Mouse (Mus musculus) hindbrain, embryonic 11.5 days (tissue): ENCODE data around the gene Gm20388. TPM values are rescaled to one million over a fixed set of nuclear protein-coding genes. Genes with fewer than 3 reads are reported as not detected.

Source experiments
- ATAC-seq: fragments of 200-750 bp; cut with Nextera tagmentation; 2 replicates; pipeline ENCODE4 v1.8.0; 2017; ENCODE audit warnings: mild to moderate bottlenecking, moderate TSS enrichment, moderate library complexity; ENCODE audit not compliant: low FRiP score
- DNase-seq: peaks from one replicate; pipeline ENCODE4 v3.0.0-alpha.2; 2015; ENCODE audit warnings: low spot score
- H3K27ac ChIP-seq: fragments of 300-500 bp; sonication (generic); 2 replicates; pipeline ENCODE4 v1.5.1; 2014; ENCODE audit warnings: mild to moderate bottlenecking, low read depth, low read length
- H3K27me3 ChIP-seq: fragments of 300-500 bp; sonication (generic); 2 replicates; pipeline ENCODE4 v1.6.1; 2014; ENCODE audit warnings: mild to moderate bottlenecking, low read length, moderate library complexity, mixed read lengths; ENCODE audit not compliant: control insufficient read depth, insufficient read depth
- H3K36me3 ChIP-seq: fragments of 300-500 bp; sonication (generic); 2 replicates; pipeline ENCODE4 v1.6.1; 2014; ENCODE audit warnings: mild to moderate bottlenecking, low read length, moderate library complexity, mixed read lengths; ENCODE audit not compliant: control insufficient read depth, insufficient read depth
- H3K4me1 ChIP-seq: fragments of 300-500 bp; sonication (generic); replicated peaks from 2 replicates; pipeline ENCODE4 v1.6.1; 2014; ENCODE audit warnings: low read length, mixed read lengths; ENCODE audit not compliant: control insufficient read depth, insufficient read depth
- H3K4me2 ChIP-seq: fragments of 300-500 bp; sonication (generic); replicated peaks from 2 replicates; pipeline ENCODE4 v1.6.1; 2014; ENCODE audit warnings: mild to moderate bottlenecking, low read depth, low read length
- H3K4me3 ChIP-seq: fragments of 300-500 bp; sonication (generic); 2 replicates; pipeline ENCODE4 v1.5.1; 2014; ENCODE audit warnings: low read depth, low read length
- H3K9ac ChIP-seq: fragments of 300-500 bp; sonication (generic); 2 replicates; pipeline ENCODE4 v1.6.1; 2014; ENCODE audit warnings: low read depth, low read length
- H3K9me3 ChIP-seq: fragments of 300-500 bp; sonication (generic); 2 replicates; pipeline ENCODE4 v1.6.1; 2016; ENCODE audit warnings: low read length; ENCODE audit not compliant: control insufficient read depth
- WGBS: fragments of 180-500 bp; shearing (Covaris S2); extraction: QIAGEN DNeasy Blood & Tissue Kit; methylation state at CpG from one replicate; pipeline ENCODE4 v1.1.7; 2014; 5-methylcytosine and 5-hydroxymethylcytosine counted together
- polyA plus RNA-seq: library from polyadenylated mRNA; unstranded; fragments of >200 nt; fragmentation: Nextera tagmentation; extraction: Ambion mirVana; gene quantifications from 2 replicates; pipeline ENCODE4 v1.2.1, GENCODE M21; 2014

Gene Gm20388
- polyA plus RNA-seq, 1 experiment from 2014 or later = 11.8 TPM

- H3K9me3 ChIP-seq = no peaks in the 10 kb centered on the region
- H3K9ac ChIP-seq = no peak overlapping the region
- 34% methylated on average over 20 of the region's 21 CpGs for WGBS
- no peak; the same call in 1 of the 2 replicates for ATAC-seq
- H3K27me3 ChIP-seq = peaks cover 3% of the 10 kb centered on the region; the same call in 1 of the 2 replicates
- H3K36me3 ChIP-seq = no peaks in the 10 kb centered on the region
- H3K4me1 ChIP-seq = peaks cover 54% of the 10 kb centered on the region
- DNase-seq = peak; percentile 80
- H3K27ac ChIP-seq = peak overlapping the region; percentile 27
- no peak overlapping the region for H3K4me3 ChIP-seq
- H3K4me2 ChIP-seq = no peak overlapping the region
Observed at GRCm38 (mm10) chr8:120288122-120288908, 377.7 kb downstream of the Gm20388 start.

DNA sequence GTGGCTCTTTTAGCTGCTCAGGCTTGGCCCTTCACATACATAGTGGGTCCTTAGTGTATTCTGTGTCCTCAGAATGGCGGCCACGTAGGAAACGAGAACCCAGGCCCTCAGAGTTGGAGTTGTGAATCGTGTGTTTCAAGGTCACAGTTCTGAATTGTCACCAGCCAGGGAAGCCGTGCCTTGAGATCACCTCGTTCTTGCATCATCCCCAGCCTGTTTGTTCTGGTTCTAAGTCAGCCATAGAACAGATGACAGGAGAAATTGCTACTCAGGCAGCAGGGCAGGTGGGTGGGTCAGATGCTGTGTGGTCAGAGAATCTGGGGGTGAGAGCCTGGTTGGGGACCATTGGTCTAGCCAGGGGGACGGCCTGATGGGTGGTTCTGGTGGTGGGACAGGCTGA, 378.6 kb downstream of the Gm20388 start:
- no peaks in the 10 kb centered on the region for H3K9me3 ChIP-seq
- H3K27ac ChIP-seq = peak overlapping the region; percentile 27
- 81% methylated on average over 7 of the region's 7 CpGs for WGBS
- no peak for ATAC-seq
- no peak overlapping the region for H3K4me3 ChIP-seq
- H3K36me3 ChIP-seq = no peaks in the 10 kb centered on the region
- H3K4me1 ChIP-seq = peaks cover 62% of the 10 kb centered on the region
- H3K9ac ChIP-seq = no peak overlapping the region
- H3K4me2 ChIP-seq = no peak overlapping the region
- DNase-seq = no peak
- peaks cover 3% of the 10 kb centered on the region; the same call in 1 of the 2 replicates for H3K27me3 ChIP-seq

- Histone ChIP-seq H3K4me1 (peaks cover 61% of the 10 kb centered on the region), H3K4me2 (no peak overlapping the region), H3K9ac (no peak overlapping the region), H3K9me3 (no peaks in the 10 kb centered on the region), H3K36me3 (no peaks in the 10 kb centered on the region), H3K27me3 (no peaks in the 10 kb centered on the region; the same call in 1 of the 2 replicates), H3K27ac (peak overlapping the region; percentile 27), H3K4me3 (no peak overlapping the region)
- ATAC-seq = peak; percentile 25; the same call in 1 of the 2 replicates
- WGBS = 39% methylated on average over 10 of the region's 10 CpGs
- DNase-seq = no peak
Observed at GRCm38 (mm10) chr8:120289698-120290181, 379.1 kb downstream of the Gm20388 start.

DNA sequence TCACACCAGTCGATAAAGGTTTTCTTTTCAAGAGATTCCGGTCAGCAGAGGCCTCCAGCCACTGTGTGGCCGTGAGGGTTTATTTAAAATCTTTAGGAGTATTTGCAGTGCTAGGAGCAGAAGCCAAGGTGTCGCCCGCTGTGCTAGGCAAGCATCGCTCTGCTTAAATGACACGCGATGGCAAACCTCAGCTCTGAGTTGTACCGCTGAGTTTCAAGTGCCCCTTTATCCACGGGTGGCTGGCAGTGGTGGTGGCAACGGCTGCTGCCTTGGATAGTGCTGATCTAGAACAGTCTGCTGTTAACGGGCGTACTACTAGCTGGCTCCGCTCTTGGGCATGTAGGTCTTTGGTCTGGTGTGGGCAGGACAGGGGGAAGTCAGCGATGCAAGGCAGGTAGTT, 380.0 kb downstream of the Gm20388 start:
- Histone ChIP-seq H3K9me3 (no peaks in the 10 kb centered on the region), H3K4me1 (peaks cover 62% of the 10 kb centered on the region), H3K4me3 (no peak overlapping the region), H3K27ac (no peak overlapping the region), H3K9ac (no peak overlapping the region), H3K27me3 (no peaks in the 10 kb centered on the region), H3K36me3 (no peaks in the 10 kb centered on the region), H3K4me2 (no peak overlapping the region)
- DNase-seq (no peak), ATAC-seq (no peak)
- WGBS = 73% methylated on average over 15 of the region's 15 CpGs

DNA sequence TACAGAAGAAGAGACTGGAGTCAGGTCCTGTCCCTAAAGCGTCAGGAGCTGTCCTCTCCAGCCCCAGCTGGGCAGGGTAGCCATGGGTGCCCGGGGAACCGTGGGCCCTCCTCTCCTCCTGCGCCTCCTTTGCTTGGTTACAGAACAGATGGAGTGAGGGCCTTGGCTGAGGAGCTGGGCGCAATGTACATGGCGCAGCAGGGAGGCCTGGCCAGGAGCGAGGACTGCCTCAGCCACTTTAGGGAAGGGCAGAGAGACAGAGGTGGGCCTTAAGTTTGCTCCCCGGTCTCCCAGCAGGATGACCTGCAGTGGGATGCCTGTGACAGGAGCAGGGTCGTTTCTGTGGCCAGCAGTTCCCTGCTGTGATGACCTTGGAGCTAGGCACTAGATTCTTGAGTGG, 381.0 kb downstream of the Gm20388 start:
- H3K4me3 ChIP-seq = no peak overlapping the region
- H3K4me2 ChIP-seq = no peak overlapping the region
- H3K9ac ChIP-seq = peak overlapping the region; percentile 4; the same call in 1 of the 2 replicates
- no peak for ATAC-seq
- peak overlapping the region; percentile 36; the same call in 1 of the 2 replicates for H3K27ac ChIP-seq
- 84% methylated on average over 9 of the region's 9 CpGs for WGBS
- no peaks in the 10 kb centered on the region for H3K36me3 ChIP-seq
- H3K4me1 ChIP-seq = peaks cover 68% of the 10 kb centered on the region
- no peak for DNase-seq
- no peaks in the 10 kb centered on the region for H3K9me3 ChIP-seq
- no peaks in the 10 kb centered on the region for H3K27me3 ChIP-seq

- Histone ChIP-seq H3K4me2 (no peak overlapping the region; the same call in 1 of the 2 replicates), H3K36me3 (no peaks in the 10 kb centered on the region), H3K4me3 (no peak overlapping the region), H3K4me1 (peaks cover 73% of the 10 kb centered on the region), H3K27ac (peak overlapping the region; percentile 96), H3K27me3 (no peaks in the 10 kb centered on the region), H3K9me3 (no peaks in the 10 kb centered on the region), H3K9ac (peak overlapping the region; percentile 27)
- ATAC-seq = no peak
- peak; percentile 62 for DNase-seq
- 47% methylated on average over 8 of the region's 8 CpGs for WGBS
Observed at GRCm38 (mm10) chr8:120292316-120293107, 381.9 kb downstream of the Gm20388 start.

- H3K9ac ChIP-seq = peak overlapping the region; percentile 27; the same call in 1 of the 2 replicates
- H3K27ac ChIP-seq = peak overlapping the region; percentile 96
- WGBS = 17% methylated on average over 18 of the region's 18 CpGs
- no peaks in the 10 kb centered on the region for H3K27me3 ChIP-seq
- ATAC-seq (0 out of 2 replicates have a peak, but pooled peaks have one; percentile 15), DNase-seq (no peak)
- H3K9me3 ChIP-seq = no peaks in the 10 kb centered on the region
- H3K36me3 ChIP-seq = no peaks in the 10 kb centered on the region
- H3K4me3 ChIP-seq = no peak overlapping the region
- no peak overlapping the region for H3K4me2 ChIP-seq
- H3K4me1 ChIP-seq = peaks cover 78% of the 10 kb centered on the region
Observed at GRCm38 (mm10) chr8:120293421-120294357, 383.0 kb downstream of the Gm20388 start.
